Mouse (Mus musculus): ENCODE results near the gene Slx1b. TPM values are rescaled to one million over a fixed set of nuclear protein-coding genes. Genes with fewer than 3 reads are reported as not detected.
A peak's percentile ranks its signal among the peaks of the same experiment; 100 is the strongest.

The Slx1b gene
- polyA plus RNA-seq, 1 experiment from 2014 or later: 11.5 TPM

DNA sequence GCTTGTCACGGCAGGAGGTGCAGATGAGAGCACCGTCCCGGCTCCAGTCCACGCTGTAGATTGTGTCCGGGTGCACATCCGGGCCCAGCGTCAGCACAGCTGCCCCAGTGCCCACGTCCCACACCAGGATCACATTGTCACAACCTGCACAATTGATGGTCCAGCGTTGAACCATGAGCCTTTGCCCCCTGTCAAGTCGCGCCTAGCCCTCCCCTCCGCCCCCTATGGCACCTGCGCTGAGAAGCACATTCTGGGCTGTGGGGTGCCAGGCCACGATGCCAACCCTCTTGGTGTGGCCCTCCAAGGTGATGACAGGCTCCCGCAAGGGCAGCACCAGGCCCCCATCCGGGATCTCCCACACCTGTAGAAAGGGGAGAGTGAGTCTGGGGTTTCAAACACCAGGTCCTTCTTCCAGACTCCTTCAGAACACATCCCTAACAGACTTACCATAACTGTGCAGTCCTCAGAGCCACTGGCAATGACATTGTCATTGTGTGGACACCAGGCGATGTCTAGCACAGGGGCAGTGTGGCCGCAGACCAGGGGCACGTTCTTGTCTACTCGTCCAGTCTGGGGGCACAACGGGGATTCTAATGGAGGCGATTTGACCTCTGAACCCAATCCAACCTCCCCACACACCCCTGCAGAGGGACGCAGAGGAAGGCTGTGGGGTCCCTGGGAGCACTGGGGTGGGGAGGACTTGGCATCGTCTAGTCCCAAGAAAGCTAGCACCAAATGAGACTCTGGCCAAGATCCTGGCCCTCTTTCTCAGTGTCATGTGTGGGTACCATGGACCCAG is 6.2 kb upstream of the Slx1b start:
- peaks cover 28% of the 10 kb centered on the region for H3K4me1 ChIP-seq
- ATAC-seq (ENCODE audit: borderline replicate concordance, extremely low read depth, low FRiP score, low TSS enrichment): no peak
- no peak overlapping the region for H3K9ac ChIP-seq
- peak overlapping the region; percentile 38; the same call in 1 of the 2 replicates for H3K4me2 ChIP-seq
- H3K9me3 ChIP-seq: no peaks in the 10 kb centered on the region
- H3K27me3 ChIP-seq: peaks cover 31% of the 10 kb centered on the region
- 0 out of 2 replicates have a peak, but pooled peaks cover 3% of the 10 kb centered on the region for H3K36me3 ChIP-seq
- H3K27ac ChIP-seq: no peak overlapping the region
- WGBS: 54% methylated on average over 24 of the region's 24 CpGs
- no peak overlapping the region for H3K4me3 ChIP-seq

DNA sequence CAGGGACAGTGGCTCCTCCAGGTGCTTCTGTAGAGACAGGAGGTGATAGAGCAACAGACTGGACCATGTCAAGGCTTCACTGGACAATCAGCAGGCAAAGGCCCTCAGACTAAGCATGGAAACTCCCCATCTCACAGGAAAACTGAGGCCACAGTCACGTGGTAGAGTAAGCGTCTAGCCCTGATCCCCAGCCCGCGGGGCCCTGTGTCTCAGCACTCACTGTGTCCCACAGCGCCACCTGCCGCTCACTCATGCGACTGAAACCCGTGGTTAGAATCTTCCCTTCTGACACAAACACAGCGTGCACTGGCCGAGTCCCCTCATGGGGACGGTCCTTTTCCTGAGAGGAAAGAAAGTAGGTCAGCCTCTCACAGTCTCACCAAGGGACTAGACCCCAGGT is 5.5 kb upstream of the Slx1b start:
- H3K9me3 ChIP-seq: no peaks in the 10 kb centered on the region
- H3K4me2 ChIP-seq: peak overlapping the region; percentile 38; the same call in 1 of the 2 replicates
- 0 out of 2 replicates have a peak, but pooled peaks cover 3% of the 10 kb centered on the region for H3K36me3 ChIP-seq
- H3K27ac ChIP-seq: no peak overlapping the region
- H3K4me1 ChIP-seq: peaks cover 33% of the 10 kb centered on the region
- ATAC-seq (ENCODE audit: borderline replicate concordance, extremely low read depth, low FRiP score, low TSS enrichment): peak; percentile 62
- no peak overlapping the region for H3K9ac ChIP-seq
- WGBS: 3% methylated on average over 11 of the region's 11 CpGs
- peaks cover 31% of the 10 kb centered on the region for H3K27me3 ChIP-seq
- no peak overlapping the region for H3K4me3 ChIP-seq

DNA sequence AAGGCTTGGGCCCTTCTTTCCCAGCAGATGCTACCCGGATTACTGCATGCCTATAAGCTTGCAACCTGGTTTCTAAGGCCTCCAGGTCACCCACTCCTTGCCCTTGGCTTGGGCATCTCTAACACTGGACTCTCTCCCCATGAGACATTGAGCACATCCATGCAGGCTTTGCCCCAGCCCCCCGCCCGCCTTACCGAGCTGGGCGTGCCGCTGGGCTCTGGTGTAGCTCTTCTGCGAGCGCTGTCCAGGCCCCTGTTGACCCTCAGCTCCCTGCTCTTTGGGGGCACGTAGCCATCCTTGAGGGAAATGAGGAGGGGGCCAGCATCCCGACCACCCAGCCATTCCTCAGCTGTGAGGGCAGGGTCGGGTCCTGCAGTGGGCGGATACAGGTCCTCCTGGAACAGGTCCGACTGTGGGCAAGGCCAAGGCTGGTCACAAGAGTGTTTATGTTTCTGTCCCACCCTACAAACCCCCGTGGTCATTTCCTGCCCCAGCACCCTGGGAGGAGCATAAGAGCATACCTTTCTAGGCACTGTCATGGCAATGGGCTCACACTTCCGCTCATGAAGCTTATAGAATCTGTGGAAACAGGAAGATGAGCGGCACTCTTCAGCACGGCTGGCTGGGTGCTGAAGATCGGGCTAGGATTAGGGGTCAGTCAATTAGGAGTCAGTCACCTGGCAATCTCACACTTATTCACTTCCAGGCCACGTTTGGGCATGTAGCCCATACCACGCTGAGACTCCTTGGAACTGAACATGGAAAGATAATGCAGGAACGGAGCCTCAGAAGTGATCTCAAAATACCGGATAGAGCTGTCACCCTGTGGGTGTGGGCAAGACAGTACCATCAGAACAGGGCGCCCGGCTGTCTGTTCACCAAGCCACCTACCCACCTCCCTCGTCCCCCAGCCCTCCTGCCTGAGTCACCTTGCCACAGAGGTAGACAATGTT is 4.8 kb upstream of the Slx1b start:
- Histone ChIP-seq H3K4me1 (peaks cover 33% of the 10 kb centered on the region), H3K9me3 (no peaks in the 10 kb centered on the region), H3K9ac (no peak overlapping the region), H3K4me3 (no peak overlapping the region), H3K4me2 (no peak overlapping the region), H3K27ac (no peak overlapping the region), H3K36me3 (0 out of 2 replicates have a peak, but pooled peaks cover 3% of the 10 kb centered on the region), H3K27me3 (peaks cover 24% of the 10 kb centered on the region)
- ATAC-seq (ENCODE audit: borderline replicate concordance, extremely low read depth, low FRiP score, low TSS enrichment): no peak; the same call in 1 of the 2 replicates
- 76% methylated on average over 25 of the region's 25 CpGs for WGBS

DNA sequence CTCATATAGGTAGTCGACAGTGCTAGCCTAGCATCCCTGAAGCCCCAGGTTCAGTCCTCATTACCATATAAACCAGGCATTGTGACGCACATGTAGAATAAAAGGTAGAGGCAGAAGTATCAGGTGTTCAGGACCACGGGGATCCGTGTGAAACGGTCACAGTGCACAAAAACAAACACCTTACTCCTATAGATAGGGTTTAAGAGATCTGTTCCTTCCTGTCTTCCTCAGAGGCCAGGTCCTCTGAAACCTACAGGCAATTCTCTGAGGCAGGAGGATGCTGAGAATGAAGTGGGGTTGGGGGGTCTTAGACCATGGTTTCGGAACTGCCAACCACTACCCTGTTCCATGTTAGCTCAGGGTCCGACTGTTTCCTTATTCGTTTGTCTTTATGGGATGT is 2.3 kb upstream of the Slx1b start:
- H3K4me3 ChIP-seq: no peak overlapping the region
- ATAC-seq (ENCODE audit: borderline replicate concordance, extremely low read depth, low FRiP score, low TSS enrichment): no peak

DNA sequence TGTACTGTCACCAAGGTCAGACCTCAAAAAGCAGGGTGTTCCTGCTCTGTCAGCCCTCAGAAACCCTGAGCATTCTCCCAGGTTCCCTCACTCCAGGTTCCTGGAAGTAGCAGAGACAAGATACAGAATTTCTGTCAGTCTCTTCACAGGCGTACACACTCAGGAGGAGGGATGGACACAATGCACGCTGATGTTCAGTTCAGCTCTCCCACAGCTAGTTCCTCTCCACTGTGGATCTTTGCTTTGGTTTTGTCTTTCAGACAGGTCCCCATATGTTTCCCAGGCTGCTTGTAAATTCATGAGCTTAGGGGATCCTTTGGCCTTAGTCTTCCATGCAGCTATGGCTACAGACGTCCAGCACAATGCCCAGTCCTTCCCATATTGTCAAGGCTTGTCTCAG is 1.3 kb upstream of the Slx1b start:
- peaks cover 35% of the 10 kb centered on the region for H3K4me1 ChIP-seq
- H3K9me3 ChIP-seq: no peaks in the 10 kb centered on the region
- ATAC-seq (ENCODE audit: borderline replicate concordance, extremely low read depth, low FRiP score, low TSS enrichment): no peak
- 72% methylated on average over 3 of the region's 3 CpGs for WGBS
- 0 out of 2 replicates have a peak, but pooled peaks cover 10% of the 10 kb centered on the region for H3K36me3 ChIP-seq
- H3K9ac ChIP-seq: peak overlapping the region; percentile 84; the same call in 1 of the 2 replicates
- H3K4me2 ChIP-seq: peak overlapping the region; percentile 93
- H3K27me3 ChIP-seq: no peaks in the 10 kb centered on the region
- peak overlapping the region; percentile 87 for H3K4me3 ChIP-seq
- H3K27ac ChIP-seq: no peak overlapping the region

More for the DNA sequence above, 2.3 kb upstream of the Slx1b start:
- Histone ChIP-seq H3K4me2 (no peak overlapping the region), H3K36me3 (0 out of 2 replicates have a peak, but pooled peaks cover 3% of the 10 kb centered on the region), H3K27me3 (0 out of 2 replicates have a peak, but pooled peaks cover 1% of the 10 kb centered on the region), H3K9ac (no peak overlapping the region), H3K4me1 (peaks cover 35% of the 10 kb centered on the region), H3K9me3 (no peaks in the 10 kb centered on the region), H3K27ac (no peak overlapping the region)
- WGBS: 89% methylated on average over 8 of the region's 8 CpGs

DNA sequence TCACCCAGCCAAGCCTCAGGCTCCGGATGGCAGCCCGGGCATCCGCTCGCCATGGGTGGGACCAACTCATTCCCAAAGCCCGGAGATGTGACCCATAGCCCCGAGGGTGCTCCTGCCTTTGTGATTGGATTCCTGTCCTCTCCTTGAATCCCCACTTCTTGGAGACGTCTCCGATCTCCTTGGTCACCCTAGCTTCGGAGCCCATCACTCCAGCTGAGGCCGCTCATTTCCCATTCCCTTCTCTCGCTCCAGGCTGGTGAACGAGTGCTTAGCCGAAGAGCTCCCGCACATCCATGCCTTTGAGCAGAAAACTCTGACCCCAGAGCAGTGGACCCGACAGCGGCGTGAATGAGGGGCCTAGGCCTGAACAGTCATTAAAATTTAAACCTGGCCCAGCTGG is 719 bp upstream of the Slx1b start:
- peak; percentile 1; the same call in 1 of the 2 replicates for ATAC-seq (ENCODE audit: borderline replicate concordance, extremely low read depth, low FRiP score, low TSS enrichment)
- H3K9me3 ChIP-seq: no peaks in the 10 kb centered on the region
- no peaks in the 10 kb centered on the region for H3K27me3 ChIP-seq
- WGBS: 3% methylated on average over 17 of the region's 17 CpGs
- H3K9ac ChIP-seq: peak overlapping the region; percentile 84
- H3K4me2 ChIP-seq: peak overlapping the region; percentile 93
- H3K4me3 ChIP-seq: peak overlapping the region; percentile 87
- H3K4me1 ChIP-seq: peaks cover 33% of the 10 kb centered on the region
- H3K27ac ChIP-seq: peak overlapping the region; percentile 48; the same call in 1 of the 2 replicates
- H3K36me3 ChIP-seq: peaks cover 14% of the 10 kb centered on the region; the same call in 1 of the 2 replicates

DNA sequence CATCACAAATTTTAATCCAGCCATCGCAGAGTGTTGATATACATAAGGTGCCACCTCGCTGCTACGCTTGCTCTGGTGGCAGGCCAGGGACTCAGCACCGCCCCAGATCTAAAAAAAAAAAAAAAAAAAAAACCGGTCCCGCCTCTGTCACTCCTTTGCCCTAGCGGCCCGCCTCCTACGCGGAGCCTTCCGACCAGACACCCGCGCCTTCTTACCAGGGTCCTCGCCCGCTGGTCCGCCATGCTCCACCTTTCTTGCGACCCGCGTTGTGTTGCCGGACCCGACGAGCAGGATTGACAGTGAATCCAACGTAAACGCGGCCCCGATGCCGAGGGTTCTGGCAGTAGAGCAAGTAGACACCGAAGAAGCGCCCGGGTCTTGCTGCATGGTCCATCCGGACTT is 373 bp downstream of the Slx1b start, which contains the start of gene Bola2:
Gene Bola2 (plus strand): TSS at position 192 of the 402 bp plus-strand sequence.
- peak within 1 kb of the TSS; percentile 87 for H3K4me3 ChIP-seq
- peak within 1 kb of the TSS; percentile 97 for H3K9ac ChIP-seq
- H3K27me3 ChIP-seq: no peaks in the 10 kb centered on the region
- ATAC-seq (ENCODE audit: borderline replicate concordance, extremely low read depth, low FRiP score, low TSS enrichment): peak; percentile 74
- peaks cover 21% of the 10 kb centered on the region; the same call in 1 of the 2 replicates for H3K36me3 ChIP-seq
- H3K27ac ChIP-seq: peak within 1 kb of the TSS; percentile 99
- no peaks in the 10 kb centered on the region for H3K9me3 ChIP-seq
- H3K4me1 ChIP-seq: peaks cover 28% of the 10 kb centered on the region
- peak within 1 kb of the TSS; percentile 93 for H3K4me2 ChIP-seq
- under 1% methylated on average over 31 of the region's 31 CpGs for WGBS

DNA sequence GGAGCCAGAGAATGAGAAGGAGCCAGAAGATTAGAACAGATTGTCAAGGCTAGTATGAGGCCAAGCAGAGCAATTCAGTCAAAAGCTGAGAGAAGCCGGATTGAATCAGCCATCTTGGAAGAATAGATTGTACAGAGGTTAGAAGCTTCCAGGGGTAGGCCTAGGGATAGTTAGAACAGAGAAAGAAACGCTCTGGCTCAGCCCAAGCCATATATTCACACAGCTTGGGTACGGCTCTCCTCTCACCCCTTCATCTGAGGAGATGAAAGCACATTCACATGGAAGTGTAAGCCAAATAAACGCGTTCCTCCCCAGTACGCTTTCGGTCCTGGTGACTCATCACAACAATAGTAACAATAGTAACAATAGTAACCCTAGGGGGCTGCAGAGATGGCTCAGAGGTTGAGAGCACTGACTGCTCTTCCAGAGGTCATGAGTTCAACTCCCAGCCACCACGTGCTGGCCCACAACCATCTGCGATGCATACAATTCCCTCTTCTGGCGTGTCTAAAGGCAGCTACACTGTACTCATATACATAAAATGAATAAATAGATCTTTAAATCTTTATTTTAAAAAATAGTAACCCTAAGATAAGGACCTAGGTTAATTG is 1.0 kb downstream of the Slx1b start:
- no peak overlapping the region; the same call in 1 of the 2 replicates for H3K27ac ChIP-seq
- 33% methylated on average over 10 of the region's 10 CpGs for WGBS
- H3K4me1 ChIP-seq: peaks cover 28% of the 10 kb centered on the region

DNA sequence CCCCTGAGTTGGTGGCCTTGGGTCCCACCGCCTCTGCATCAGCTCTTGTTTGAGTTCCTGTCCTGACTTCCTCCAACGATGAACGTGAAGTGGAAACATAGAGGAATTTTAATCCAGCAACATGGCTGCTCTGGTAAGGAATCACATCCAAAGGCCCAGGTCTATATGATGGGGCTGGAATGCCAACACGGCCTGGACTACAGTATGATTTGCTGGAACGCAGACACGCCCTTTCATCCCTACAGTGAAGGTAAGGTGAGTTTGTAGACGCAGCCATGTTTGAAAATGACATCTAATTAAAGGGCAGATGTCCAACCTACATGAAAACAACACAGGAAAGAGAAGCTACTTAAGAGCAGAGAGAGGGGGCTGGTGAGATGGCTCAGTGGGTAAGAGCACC is 1.8 kb downstream of the Slx1b start:
- no peak for ATAC-seq (ENCODE audit: borderline replicate concordance, extremely low read depth, low FRiP score, low TSS enrichment)
- Histone ChIP-seq H3K4me3 (no peak overlapping the region), H3K9me3 (no peaks in the 10 kb centered on the region), H3K9ac (no peak overlapping the region), H3K36me3 (peaks cover 19% of the 10 kb centered on the region; the same call in 1 of the 2 replicates), H3K4me2 (no peak overlapping the region), H3K27ac (no peak overlapping the region), H3K27me3 (no peaks in the 10 kb centered on the region), H3K4me1 (peaks cover 28% of the 10 kb centered on the region)
- 74% methylated on average over 7 of the region's 7 CpGs for WGBS

More for the DNA sequence above, 1.0 kb downstream of the Slx1b start:
- H3K27me3 ChIP-seq: no peaks in the 10 kb centered on the region
- H3K4me3 ChIP-seq: peak overlapping the region; percentile 87
- H3K9ac ChIP-seq: peak overlapping the region; percentile 97
- H3K36me3 ChIP-seq: peaks cover 21% of the 10 kb centered on the region; the same call in 1 of the 2 replicates
- no peaks in the 10 kb centered on the region for H3K9me3 ChIP-seq
- no peak for ATAC-seq (ENCODE audit: borderline replicate concordance, extremely low read depth, low FRiP score, low TSS enrichment)
- H3K4me2 ChIP-seq: peak overlapping the region; percentile 93

DNA sequence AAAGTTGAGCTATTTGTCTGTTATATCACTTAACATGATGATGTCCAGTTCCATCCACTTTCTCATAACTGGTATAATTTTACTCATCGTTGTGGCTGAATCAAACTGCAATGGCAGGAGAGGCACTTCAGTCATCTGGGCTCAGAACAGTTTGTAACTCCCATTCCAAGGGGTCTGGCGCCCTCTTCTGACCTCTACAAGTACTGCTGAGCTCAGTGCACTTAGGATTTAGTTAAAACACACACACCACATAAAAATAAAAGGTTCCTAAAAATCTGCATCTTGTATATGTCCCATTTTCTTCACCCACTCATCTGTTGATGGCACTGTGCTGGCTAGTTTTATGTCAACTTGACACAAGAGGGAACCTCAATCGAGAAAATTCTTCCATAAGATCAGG is 2.3 kb downstream of the Slx1b start:
- no peak for ATAC-seq (ENCODE audit: borderline replicate concordance, extremely low read depth, low FRiP score, low TSS enrichment)
- WGBS: 26% methylated on average over 3 of the region's 3 CpGs
- Histone ChIP-seq H3K27ac (no peak overlapping the region), H3K9ac (no peak overlapping the region), H3K9me3 (no peaks in the 10 kb centered on the region), H3K4me3 (no peak overlapping the region), H3K36me3 (peaks cover 18% of the 10 kb centered on the region; the same call in 1 of the 2 replicates), H3K4me2 (no peak overlapping the region), H3K27me3 (no peaks in the 10 kb centered on the region), H3K4me1 (peaks cover 28% of the 10 kb centered on the region)

DNA sequence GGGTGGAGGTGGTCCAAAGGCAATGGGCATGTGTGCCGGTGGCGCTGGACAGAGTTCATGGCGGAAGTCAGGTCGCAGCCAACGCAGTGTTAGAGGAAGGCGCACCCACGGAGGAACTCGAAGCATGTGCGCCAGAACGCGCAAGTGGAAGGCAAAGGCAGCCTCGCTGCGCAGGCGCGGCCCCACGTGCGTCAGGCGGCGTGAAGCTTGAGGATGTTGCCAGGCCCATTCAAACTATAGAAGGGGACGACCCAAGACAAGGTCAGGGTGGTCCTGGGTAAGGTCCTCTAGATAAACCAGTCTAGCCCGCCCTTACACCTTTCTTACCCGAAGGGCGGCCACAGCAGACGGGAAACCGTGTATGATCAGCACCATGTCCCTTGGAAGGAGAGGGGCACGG is 3.2 kb downstream of the Slx1b start:
- no peak for ATAC-seq (ENCODE audit: borderline replicate concordance, extremely low read depth, low FRiP score, low TSS enrichment)
- H3K4me3 ChIP-seq: no peak overlapping the region

More for the DNA sequence above, 3.2 kb downstream of the Slx1b start:
- no peaks in the 10 kb centered on the region for H3K9me3 ChIP-seq
- no peak overlapping the region for H3K9ac ChIP-seq
- H3K27ac ChIP-seq: no peak overlapping the region
- WGBS: 95% methylated on average over 26 of the region's 26 CpGs
- H3K36me3 ChIP-seq: peaks cover 18% of the 10 kb centered on the region; the same call in 1 of the 2 replicates
- no peak overlapping the region for H3K4me2 ChIP-seq
- no peaks in the 10 kb centered on the region for H3K27me3 ChIP-seq
- peaks cover 28% of the 10 kb centered on the region for H3K4me1 ChIP-seq

Data from lung, embryonic 15.5 days (tissue).